Mouse (Mus musculus): Measurements from ENCODE around the gene Entpd2. TPM values are rescaled to one million over a fixed set of nuclear protein-coding genes. Genes with fewer than 3 reads are reported as not detected.
A peak's percentile ranks its signal among the peaks of the same experiment; 100 is the strongest.

The Entpd2 gene
- polyA plus RNA-seq (2015; fragmentation: Nextera tagmentation; extraction: Ambion mirVana) = 2.7 and 3.3 TPM in 2 replicates

DNA sequence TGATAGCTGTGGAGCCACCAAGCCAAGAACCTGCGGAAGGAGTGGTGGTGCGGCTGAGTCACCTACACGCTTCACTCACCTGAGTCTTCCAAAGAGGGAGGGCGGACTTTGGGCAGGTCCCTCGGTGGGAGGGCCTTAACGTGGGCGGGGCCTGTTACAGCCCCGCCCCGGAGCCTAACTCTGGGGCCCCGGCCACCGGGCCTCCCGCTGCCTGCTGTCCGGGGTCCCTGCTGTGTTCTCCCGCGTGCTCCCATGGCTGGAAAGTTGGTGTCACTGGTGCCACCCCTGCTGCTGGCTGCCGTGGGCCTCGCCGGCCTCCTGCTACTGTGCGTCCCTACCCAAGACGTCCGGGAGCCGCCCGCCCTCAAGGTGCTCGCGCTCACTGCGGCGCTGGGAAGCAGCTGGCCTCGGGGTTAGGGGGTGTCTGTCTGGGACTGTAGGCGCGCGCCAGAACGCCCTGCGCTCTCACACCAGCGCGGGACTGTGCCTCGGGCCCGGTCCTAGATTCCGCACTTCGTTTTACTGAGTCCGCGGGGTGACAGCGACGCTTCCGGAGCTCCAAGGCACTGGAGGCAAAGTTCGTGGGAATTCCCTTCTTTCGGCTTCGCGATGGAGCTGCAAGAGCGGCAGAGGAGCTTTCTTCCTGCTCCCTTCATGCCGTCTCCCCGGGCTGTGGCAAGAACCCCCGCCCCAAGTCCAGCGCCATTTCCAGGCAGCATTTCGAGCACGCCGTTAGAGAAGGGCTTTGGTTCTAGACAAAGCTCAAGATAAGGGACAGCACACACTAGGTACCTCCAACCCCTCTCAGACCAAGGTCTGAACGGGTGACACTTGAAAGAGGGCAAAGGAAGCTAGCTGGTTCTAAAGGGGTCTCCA is at the start of gene Entpd2:
TSS of gene Entpd2 (plus strand) at position 154 of the 876 bp plus-strand sequence.
- Histone ChIP-seq H3K4me3 (peak within 1 kb of the TSS; percentile 37), H3K4me1 (peaks cover 20% of the 10 kb centered on the region), H3K27ac (no peak within 1 kb of the TSS), H3K36me3 (replicated peaks) (no peaks in the 10 kb centered on the region), H3K4me2 (peak within 1 kb of the TSS; percentile 57), H3K9me3 (no peaks in the 10 kb centered on the region), H3K27me3 (replicated peaks) (peaks cover 65% of the 10 kb centered on the region), H3K9ac (peak within 1 kb of the TSS; percentile 25)
- 1% methylated on average over 57 of the region's 57 CpGs for WGBS
- no peak for ATAC-seq (replicated peaks)

DNA sequence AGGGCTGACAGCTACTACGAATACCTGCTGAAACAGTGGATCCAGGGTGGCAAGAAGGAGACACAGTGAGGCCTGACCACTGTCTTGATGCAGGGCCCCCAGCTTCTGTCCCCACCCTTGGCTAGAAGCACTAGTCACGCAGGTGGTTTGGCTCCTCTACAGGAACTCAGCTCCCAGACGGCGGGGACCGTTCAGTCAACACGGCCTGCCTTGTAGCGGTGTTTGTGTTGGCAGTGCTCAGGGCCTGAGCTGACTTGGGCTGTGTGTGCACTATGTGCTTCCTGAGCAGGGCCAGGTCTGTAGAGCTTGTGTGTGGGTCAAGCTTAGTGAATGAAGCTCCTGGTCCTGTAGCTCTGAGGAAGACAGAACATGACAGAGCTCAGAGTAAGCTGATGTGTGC is 47.5 kb upstream of the Entpd2 start:
- H3K27me3 ChIP-seq (replicated peaks) = no peaks in the 10 kb centered on the region

DNA sequence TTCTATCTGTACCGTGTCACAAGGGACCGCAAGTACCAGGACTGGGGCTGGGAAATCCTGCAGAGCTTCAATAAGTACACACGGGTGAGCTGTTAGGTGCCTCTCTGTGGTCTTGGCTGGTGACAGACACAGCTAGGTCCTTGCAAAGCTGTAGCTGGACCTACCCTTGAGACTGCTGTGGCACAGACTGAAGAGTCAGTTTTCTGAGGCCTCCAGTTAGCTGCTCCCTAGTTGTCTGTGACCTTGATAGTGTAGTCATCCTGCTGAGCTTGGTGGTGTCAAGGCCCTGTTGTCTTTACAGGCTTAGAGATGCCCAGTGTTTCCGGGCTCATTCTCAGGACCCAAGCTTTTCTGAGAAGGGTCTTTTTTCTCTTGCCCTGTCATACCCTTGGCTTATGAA is 46.2 kb upstream of the Entpd2 start:
- H3K27ac ChIP-seq = no peak overlapping the region
- no peak overlapping the region for H3K4me2 ChIP-seq
- ATAC-seq (replicated peaks) = no peak
- no peaks in the 10 kb centered on the region for H3K27me3 ChIP-seq (replicated peaks)
- peaks cover 68% of the 10 kb centered on the region for H3K36me3 ChIP-seq (replicated peaks)
- no peaks in the 10 kb centered on the region for H3K9me3 ChIP-seq
- H3K4me1 ChIP-seq = no peaks in the 10 kb centered on the region
- 95% methylated on average over 4 of the region's 4 CpGs for WGBS
- H3K4me3 ChIP-seq = no peak overlapping the region
- H3K9ac ChIP-seq = no peak overlapping the region

More for the DNA sequence above, 47.5 kb upstream of the Entpd2 start:
- WGBS = 96% methylated on average over 7 of the region's 7 CpGs
- no peak overlapping the region for H3K4me2 ChIP-seq
- no peak overlapping the region for H3K4me3 ChIP-seq
- no peak overlapping the region for H3K27ac ChIP-seq
- no peak for ATAC-seq (replicated peaks)
- H3K4me1 ChIP-seq = no peaks in the 10 kb centered on the region
- peaks cover 80% of the 10 kb centered on the region for H3K36me3 ChIP-seq (replicated peaks)
- no peak overlapping the region for H3K9ac ChIP-seq
- H3K9me3 ChIP-seq = no peaks in the 10 kb centered on the region

DNA sequence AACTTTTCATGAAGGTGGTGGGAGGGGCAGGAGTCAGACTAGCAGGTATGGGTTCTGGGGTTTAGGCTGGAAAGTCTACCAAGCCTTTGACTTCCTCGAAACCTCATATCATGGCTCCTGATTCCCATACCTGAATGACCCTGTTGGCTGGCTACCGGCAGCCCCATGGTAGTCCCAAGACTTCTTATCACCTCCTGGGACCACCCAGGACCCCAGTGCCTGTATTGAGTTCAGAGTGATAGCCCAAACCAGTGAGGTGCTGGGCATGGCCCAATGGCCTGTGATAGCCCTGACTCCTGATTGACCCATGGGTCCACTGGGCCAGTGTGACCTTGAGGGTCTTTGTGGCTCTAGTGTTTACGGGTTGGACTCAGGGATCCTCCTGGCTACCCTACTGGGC is 45.0 kb upstream of the Entpd2 start:
- 92% methylated on average over 3 of the region's 3 CpGs for WGBS
- ATAC-seq (replicated peaks) = no peak
- peaks cover 56% of the 10 kb centered on the region for H3K36me3 ChIP-seq (replicated peaks)

DNA sequence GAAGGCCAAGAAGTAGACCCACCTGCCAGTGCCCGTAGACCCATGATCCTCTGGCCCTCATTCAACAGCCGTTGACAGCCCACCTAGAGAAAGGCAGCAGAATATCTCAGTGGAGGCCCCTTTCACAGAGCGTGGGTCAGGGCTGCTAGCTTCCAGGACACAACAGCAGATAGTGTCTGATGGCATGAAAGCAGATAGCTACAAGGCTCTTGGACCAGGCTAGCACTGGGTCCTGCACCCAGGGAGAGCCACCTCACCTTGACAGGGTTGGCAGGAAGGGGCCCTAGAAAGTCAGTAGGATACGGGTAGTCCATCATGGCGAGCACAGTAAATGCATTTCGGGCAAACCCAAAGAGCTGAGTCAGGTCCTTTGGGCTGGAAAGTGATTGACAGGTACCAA is 41.5 kb upstream of the Entpd2 start:
- ATAC-seq (replicated peaks) = no peak
- H3K9me3 ChIP-seq = no peaks in the 10 kb centered on the region
- no peaks in the 10 kb centered on the region for H3K27me3 ChIP-seq (replicated peaks)
- H3K4me2 ChIP-seq = no peak overlapping the region
- no peak overlapping the region for H3K27ac ChIP-seq
- H3K9ac ChIP-seq = no peak overlapping the region
- no peak overlapping the region for H3K4me3 ChIP-seq
- 91% methylated on average over 6 of the region's 6 CpGs for WGBS
- H3K36me3 ChIP-seq (replicated peaks) = peaks cover 26% of the 10 kb centered on the region
- peaks cover 25% of the 10 kb centered on the region for H3K4me1 ChIP-seq

More for the DNA sequence above, 45.0 kb upstream of the Entpd2 start:
- Histone ChIP-seq H3K4me2 (no peak overlapping the region), H3K9me3 (no peaks in the 10 kb centered on the region), H3K4me3 (no peak overlapping the region), H3K27me3 (replicated peaks) (no peaks in the 10 kb centered on the region), H3K9ac (no peak overlapping the region), H3K4me1 (peaks cover 10% of the 10 kb centered on the region), H3K27ac (no peak overlapping the region)

DNA sequence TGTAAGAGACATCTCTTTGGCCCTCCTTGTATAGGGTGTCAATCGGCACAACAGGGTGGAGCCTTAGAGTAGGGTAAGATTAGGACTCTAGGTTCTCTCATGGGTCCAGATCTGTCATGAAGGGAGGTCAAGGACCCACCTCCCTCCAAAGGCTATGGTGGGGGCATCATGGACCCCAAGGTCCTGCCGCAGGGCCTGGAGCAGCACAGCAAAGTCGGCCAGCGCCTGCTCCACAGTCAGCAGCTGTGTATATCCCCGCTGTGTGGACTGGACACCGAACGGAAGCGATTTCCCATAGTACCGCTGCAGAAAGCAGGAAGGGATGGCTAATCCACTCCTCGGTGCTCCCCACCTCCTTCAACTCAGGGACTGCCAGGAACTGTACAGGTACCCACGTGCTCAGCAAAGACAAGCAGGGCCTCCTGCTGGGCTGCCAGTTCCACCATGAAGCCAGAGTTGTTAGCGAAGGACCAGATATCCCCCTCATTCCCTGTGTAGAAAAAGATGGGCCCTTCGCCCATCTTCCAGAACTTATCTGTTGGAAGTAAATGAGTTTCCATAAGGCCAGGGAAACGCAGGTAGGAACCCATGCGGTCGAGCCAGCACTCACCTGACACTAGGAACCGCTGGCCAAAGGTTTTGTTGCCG is 40.1 kb upstream of the Entpd2 start:
- peaks cover 13% of the 10 kb centered on the region for H3K36me3 ChIP-seq (replicated peaks)
- 43% methylated on average over 18 of the region's 18 CpGs for WGBS
- peak overlapping the region; percentile 4; the same call in 1 of the 2 replicates for H3K9ac ChIP-seq
- H3K9me3 ChIP-seq = no peaks in the 10 kb centered on the region
- peak overlapping the region; percentile 50 for H3K4me3 ChIP-seq
- peak; percentile 21 for ATAC-seq (replicated peaks)
- H3K4me2 ChIP-seq = peak overlapping the region; percentile 74
- H3K27me3 ChIP-seq (replicated peaks) = no peaks in the 10 kb centered on the region
- no peak overlapping the region for H3K27ac ChIP-seq
- peaks cover 25% of the 10 kb centered on the region for H3K4me1 ChIP-seq

DNA sequence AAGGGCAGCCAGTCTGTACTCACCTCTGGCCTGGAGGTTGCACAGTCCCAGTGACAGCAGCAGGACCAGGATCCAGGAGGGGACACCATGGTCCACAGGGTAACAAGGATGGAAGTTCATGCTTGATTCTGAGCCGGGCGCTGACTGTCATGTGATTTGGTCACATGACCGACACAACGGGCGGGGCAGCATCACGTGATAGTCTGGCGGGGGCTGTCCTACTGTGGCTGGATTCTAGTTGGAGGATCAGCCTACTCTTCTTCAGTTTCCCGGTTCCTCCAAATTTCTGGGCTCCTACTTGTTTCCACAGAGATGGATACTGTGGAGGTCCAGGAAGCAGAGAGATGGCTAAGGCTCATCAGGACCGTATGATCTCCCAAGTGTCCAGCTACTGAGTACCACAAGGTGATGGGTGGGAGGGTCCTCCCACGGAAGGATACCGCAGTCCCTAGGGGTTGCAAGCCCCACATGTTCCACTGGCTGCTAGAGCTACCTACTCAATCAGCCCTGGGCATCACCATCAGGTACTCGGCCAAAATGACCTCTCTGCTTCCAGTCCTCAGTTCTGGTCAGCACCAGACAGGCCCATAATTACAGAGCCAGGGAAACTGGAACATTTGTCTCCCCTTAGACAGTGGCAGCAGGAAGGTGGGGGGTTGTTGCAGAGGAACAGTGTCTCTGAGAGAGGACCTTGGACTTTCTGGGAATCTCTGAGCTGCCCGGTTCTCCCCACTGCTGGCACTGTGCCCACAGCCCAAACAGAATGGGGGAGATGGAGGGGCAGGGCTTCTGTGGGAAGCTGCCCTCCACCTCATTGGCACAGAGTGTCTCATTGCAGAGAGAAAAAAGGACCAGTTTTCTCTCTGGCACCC is 39.2 kb upstream of the Entpd2 start, which contains the start of gene Dpp7:
TSS of gene Dpp7 (minus strand) at position 152 of the 872 bp plus-strand sequence.
- Histone ChIP-seq H3K36me3 (replicated peaks) (peaks cover 4% of the 10 kb centered on the region), H3K9me3 (no peaks in the 10 kb centered on the region), H3K4me3 (peak within 1 kb of the TSS; percentile 50), H3K27me3 (replicated peaks) (no peaks in the 10 kb centered on the region), H3K4me1 (peaks cover 25% of the 10 kb centered on the region), H3K9ac (peak within 1 kb of the TSS; percentile 40), H3K4me2 (peak within 1 kb of the TSS; percentile 74), H3K27ac (no peak within 1 kb of the TSS)
- 7% methylated on average over 13 of the region's 13 CpGs for WGBS
- peak; percentile 79 for ATAC-seq (replicated peaks)

DNA sequence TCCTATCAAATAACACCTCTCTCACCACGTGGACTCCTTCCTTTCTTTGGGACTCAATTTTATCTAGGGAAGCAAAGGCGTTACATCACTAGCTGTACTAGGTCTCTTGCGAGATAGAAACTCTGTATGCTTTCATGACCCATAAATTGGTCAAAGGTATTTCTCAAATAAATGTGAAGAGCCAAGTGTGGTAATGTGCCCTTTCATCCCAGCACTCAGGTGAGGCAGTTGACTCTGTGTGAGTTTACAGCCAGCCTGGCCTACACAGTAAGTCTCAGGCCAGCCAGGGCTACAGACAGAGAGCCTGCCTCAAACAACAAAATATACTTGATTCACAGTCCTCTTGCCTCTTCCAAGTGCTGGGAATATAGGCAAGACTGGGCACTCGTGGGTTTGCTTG is 35.8 kb upstream of the Entpd2 start:
- H3K36me3 ChIP-seq (replicated peaks) = no peaks in the 10 kb centered on the region
- no peaks in the 10 kb centered on the region for H3K9me3 ChIP-seq
- no peak for ATAC-seq (replicated peaks)
- H3K27me3 ChIP-seq (replicated peaks) = peaks cover 14% of the 10 kb centered on the region
- H3K9ac ChIP-seq = no peak overlapping the region
- H3K4me2 ChIP-seq = no peak overlapping the region
- no peak overlapping the region for H3K27ac ChIP-seq
- H3K4me1 ChIP-seq = peaks cover 25% of the 10 kb centered on the region
- H3K4me3 ChIP-seq = no peak overlapping the region
- 81% methylated on average over 4 of the region's 4 CpGs for WGBS

DNA sequence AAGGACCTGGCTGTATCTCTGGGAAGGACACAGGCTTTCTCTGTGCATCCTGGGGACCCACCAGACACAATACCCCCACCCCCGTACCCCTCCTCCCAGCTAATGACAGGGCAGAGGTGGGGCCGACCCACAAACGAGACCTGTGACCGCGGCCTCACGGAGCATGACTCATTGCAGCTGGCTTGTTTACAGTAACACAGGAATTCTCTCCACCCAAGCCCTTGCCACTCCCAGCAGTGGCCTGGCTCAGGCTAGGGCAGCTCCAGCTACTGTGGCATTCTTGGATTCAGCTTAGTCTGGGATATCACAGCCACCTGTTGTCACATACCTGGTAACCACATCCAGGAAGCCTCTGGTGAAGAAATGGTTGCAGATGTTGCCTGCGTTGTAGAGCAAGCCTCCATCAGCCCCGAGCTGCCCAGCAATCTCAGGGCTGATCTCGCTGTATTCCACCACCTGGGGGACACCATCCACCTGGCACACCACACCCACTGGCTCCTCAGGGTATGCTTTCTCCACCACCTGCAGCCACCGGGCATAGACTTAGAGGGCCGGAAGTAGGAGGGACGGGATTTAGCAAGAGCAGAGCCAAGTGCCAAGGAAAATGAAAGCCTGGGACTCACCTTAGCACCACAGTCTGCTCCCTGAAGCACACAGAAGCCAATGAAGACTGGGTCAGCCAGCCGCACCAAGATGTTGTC is 32.0 kb upstream of the Entpd2 start:
- no peaks in the 10 kb centered on the region for H3K36me3 ChIP-seq (replicated peaks)
- H3K4me3 ChIP-seq = no peak overlapping the region
- H3K4me2 ChIP-seq = no peak overlapping the region
- H3K27me3 ChIP-seq (replicated peaks) = peaks cover 33% of the 10 kb centered on the region
- no peaks in the 10 kb centered on the region for H3K9me3 ChIP-seq
- peaks cover 10% of the 10 kb centered on the region for H3K4me1 ChIP-seq
- no peak for ATAC-seq (replicated peaks)
- H3K9ac ChIP-seq = no peak overlapping the region
- no peak overlapping the region for H3K27ac ChIP-seq
- 73% methylated on average over 13 of the region's 13 CpGs for WGBS

DNA sequence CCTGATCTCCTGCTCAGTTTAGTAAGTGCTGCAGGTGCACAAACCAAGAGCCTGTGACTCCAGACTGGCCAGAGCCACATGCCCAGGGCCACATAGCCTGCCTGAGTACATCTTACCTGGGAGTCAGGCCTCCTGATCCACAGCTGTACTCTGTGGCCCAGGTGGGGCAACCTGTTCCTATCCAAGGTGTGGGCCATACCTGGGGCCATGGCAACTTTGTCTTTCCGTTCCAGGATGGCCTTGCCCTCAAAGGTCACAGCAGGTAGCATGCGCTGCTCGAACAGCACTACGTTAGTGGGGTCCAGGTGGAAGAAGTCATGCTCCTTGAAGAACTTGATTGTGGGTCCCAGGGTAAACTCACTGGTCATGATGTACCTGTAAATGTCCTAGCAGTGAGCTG is 31.4 kb upstream of the Entpd2 start:
- no peak for ATAC-seq (replicated peaks)
- H3K4me3 ChIP-seq = no peak overlapping the region
- no peaks in the 10 kb centered on the region for H3K36me3 ChIP-seq (replicated peaks)
- peaks cover 36% of the 10 kb centered on the region for H3K27me3 ChIP-seq (replicated peaks)
- no peak overlapping the region for H3K27ac ChIP-seq
- no peaks in the 10 kb centered on the region for H3K9me3 ChIP-seq
- H3K4me1 ChIP-seq = peaks cover 10% of the 10 kb centered on the region
- H3K9ac ChIP-seq = no peak overlapping the region
- peak overlapping the region; percentile 100; the same call in 1 of the 2 replicates for H3K4me2 ChIP-seq
- 88% methylated on average over 4 of the region's 4 CpGs for WGBS

DNA sequence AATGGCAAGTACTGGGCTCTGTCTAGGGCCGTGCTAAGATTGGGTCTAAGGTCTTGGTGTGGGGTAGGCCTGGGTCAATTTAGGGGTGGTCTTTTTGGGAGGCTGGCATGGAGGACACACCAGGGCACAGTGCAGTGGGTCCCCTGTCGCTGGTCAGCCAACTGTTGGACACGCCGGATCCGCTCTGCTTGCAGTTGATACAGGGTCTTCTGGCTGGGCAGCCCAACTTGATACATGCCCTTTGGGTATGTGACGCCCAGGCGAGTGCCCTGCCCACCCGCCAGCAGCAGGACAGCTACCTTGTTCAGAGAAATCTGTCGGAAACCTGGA is 30.9 kb upstream of the Entpd2 start:
- Histone ChIP-seq H3K27me3 (replicated peaks) (peaks cover 36% of the 10 kb centered on the region), H3K27ac (no peak overlapping the region), H3K4me3 (peak overlapping the region; percentile 57), H3K36me3 (replicated peaks) (no peaks in the 10 kb centered on the region), H3K4me1 (peaks cover 10% of the 10 kb centered on the region), H3K4me2 (peak overlapping the region; percentile 100), H3K9me3 (no peaks in the 10 kb centered on the region), H3K9ac (peak overlapping the region; percentile 63; the same call in 1 of the 2 replicates)
- peak; percentile 34; the same call in 1 of the 2 replicates for ATAC-seq (replicated peaks)
- 34% methylated on average over 9 of the region's 9 CpGs for WGBS

Data from midbrain, embryonic 15.5 days (tissue).